Mouse (Mus musculus) neural tube, embryonic 14.5 days (tissue): ENCODE measurements around the gene BC025446. TPM values are rescaled to one million over a fixed set of nuclear protein-coding genes. Genes with fewer than 3 reads are reported as not detected.
"Not testable (repeated sequence)": the region's sequence is repeated elsewhere in the genome, so short reads cannot be mapped to it uniquely, and the experiment has no call there.

Experiments
- ATAC-seq: fragments of 200-750 bp; cut with Nextera tagmentation; 2 replicates; pipeline ENCODE4 v1.8.0; 2017; ENCODE audit warnings: low read depth, mild to moderate bottlenecking, moderate TSS enrichment, moderate library complexity
- H3K27ac ChIP-seq: fragments of 300-500 bp; sonication (generic); 2 replicates; pipeline ENCODE4 v1.5.1; 2014; ENCODE audit warnings: low read depth, mild to moderate bottlenecking, control low read depth, low read length, moderate library complexity, mixed read lengths
- H3K27me3 ChIP-seq: fragments of 300-500 bp; sonication (generic); 2 replicates; pipeline ENCODE4 v1.6.1; 2014; ENCODE audit warnings: low read length; ENCODE audit not compliant: control insufficient read depth, insufficient read depth
- H3K36me3 ChIP-seq: fragments of 300-500 bp; sonication (generic); 2 replicates; pipeline ENCODE4 v1.6.1; 2014; ENCODE audit warnings: low read length, mixed read lengths; ENCODE audit not compliant: control insufficient read depth, insufficient read depth
- H3K4me1 ChIP-seq: fragments of 300-500 bp; sonication (generic); 2 replicates; pipeline ENCODE4 v1.6.1; 2014; ENCODE audit warnings: low read length; ENCODE audit not compliant: control insufficient read depth, insufficient read depth
- H3K4me2 ChIP-seq: fragments of 300-500 bp; sonication (generic); 2 replicates; pipeline ENCODE4 v1.6.1; 2014; ENCODE audit warnings: mild to moderate bottlenecking, low read depth, low read length, control low read depth
- H3K4me3 ChIP-seq: fragments of 300-500 bp; sonication (generic); 2 replicates; pipeline ENCODE4 v1.5.1; 2014; ENCODE audit warnings: low read depth, low read length, control low read depth, mixed read lengths
- H3K9ac ChIP-seq: fragments of 300-500 bp; sonication (generic); replicated peaks from 2 replicates; pipeline ENCODE4 v1.6.1; 2014; ENCODE audit warnings: low read depth, mild to moderate bottlenecking, control low read depth, low read length, mixed read lengths
- H3K9me3 ChIP-seq: fragments of 300-500 bp; sonication (generic); 2 replicates; pipeline ENCODE4 v1.6.1; 2016; ENCODE audit warnings: low read length; ENCODE audit not compliant: control insufficient read depth
- WGBS: fragments of 180-500 bp; shearing (Covaris S2); extraction: QIAGEN DNeasy Blood & Tissue Kit; methylation state at CpG from one replicate; pipeline ENCODE4 v1.1.7; 2014; 5-methylcytosine and 5-hydroxymethylcytosine counted together
- polyA plus RNA-seq: library from polyadenylated mRNA; unstranded; fragments of >200 nt; fragmentation: Nextera tagmentation; extraction: Ambion mirVana; gene quantifications from 2 replicates; pipeline ENCODE4 v1.2.1, GENCODE M21; 2014

Gene BC025446
- not detected in 2 replicates for polyA plus RNA-seq

DNA sequence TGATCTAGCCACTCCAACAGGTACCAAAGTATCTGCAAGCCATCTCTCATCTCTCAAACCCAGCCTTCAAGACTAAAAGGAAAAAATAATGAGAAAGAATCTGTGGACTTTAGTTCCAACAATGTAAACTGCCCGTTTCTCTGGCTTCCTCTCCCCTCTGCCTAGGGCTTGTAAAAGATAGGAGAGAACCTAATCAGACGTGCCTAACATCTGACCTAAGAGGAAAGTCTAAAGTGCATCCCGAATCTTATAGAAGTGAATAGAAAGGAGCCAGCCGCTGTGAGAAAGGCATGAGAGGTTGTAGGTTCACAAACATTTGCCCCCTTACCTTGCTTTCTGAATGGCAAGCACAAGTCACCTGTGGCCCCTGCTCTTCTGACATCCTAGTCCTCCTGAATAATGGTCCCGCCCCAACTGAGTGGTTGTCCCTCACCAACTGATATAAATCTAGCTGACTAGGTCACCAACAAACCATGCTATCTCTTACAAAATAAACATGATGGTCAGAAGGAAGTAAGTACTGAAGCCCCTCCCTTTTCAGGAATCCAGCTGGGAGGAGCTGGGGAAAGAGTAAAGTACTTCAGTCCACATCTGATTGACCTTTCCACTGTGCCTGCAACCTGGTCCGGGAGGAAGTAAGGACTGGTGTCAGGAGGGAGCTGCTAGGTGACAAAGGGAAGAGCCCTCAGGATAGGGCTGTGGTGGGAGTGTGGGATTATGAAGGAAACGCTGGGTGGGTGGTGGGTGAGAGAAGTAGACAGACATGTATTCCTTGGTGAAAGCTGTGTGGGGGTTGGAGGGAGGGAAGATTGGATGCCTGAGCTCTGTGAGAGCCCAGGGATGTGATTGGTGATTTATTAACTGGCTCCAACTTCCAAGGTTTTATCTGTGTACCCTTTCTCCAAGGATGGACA lies at the start of gene BC025446:
Gene BC025446 (plus strand): TSS at position 599 of the 914 bp plus-strand sequence.
- 83% methylated on average over 7 of the region's 7 CpGs for WGBS
- no peaks in the 10 kb centered on the region for H3K9me3 ChIP-seq
- ATAC-seq, result no peak

DNA sequence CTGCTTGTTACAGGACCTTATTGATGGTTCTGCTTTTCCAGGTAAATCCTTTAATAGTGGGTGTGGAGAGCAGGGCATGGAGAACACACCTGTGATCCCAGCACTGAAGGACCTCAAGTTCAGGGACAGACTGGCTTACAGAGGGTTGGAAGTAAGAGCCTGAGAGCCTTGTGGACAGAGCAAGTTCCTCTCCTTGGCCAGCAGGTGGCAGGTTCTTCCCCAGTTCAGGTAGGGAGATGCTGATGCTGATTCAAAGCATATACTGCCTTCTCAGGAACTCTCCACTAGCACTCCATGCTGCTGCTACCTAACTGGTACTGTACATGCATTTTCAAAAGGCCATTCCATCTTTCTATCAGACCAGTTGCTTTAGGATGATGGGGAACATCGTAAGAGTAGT lies 40.7 kb upstream of the BC025446 start:
- Histone ChIP-seq H3K4me3 (no peak overlapping the region), H3K4me1 (no peaks in the 10 kb centered on the region), H3K36me3 (no peaks in the 10 kb centered on the region), H3K27ac (no peak overlapping the region), H3K9me3 (no peaks in the 10 kb centered on the region), H3K9ac (no peak overlapping the region), H3K4me2 (no peak overlapping the region), H3K27me3 (no peaks in the 10 kb centered on the region)
- WGBS, result 67% methylated on average over 1 of the region's 1 CpGs
- ATAC-seq, result no peak

More for the DNA sequence above, at the start of gene BC025446:
- Histone ChIP-seq H3K4me1 (no peaks in the 10 kb centered on the region), H3K4me2 (no peak within 1 kb of the TSS), H3K27me3 (no peaks in the 10 kb centered on the region), H3K9ac (no peak within 1 kb of the TSS), H3K36me3 (no peaks in the 10 kb centered on the region), H3K27ac (no peak within 1 kb of the TSS), H3K4me3 (no peak within 1 kb of the TSS)

DNA sequence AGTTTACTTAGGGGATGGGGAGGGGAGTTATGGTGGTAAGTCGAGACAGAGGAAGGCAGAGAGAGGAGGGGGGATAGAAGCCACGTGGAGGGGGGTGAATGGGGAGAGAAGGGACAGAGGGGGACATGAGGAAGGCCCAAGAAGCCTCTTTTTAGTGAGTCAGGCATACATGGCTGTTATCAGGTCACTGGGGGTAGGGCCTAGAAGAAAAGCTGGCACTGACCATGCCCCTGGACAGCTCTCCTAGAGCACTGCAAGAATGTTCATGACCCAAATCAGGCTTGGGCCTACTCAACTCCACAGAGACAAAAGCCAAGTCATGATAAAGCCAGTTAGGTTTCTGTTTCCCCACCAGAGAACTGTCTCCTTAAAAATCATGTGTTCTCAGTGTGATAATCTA lies 29.9 kb upstream of the BC025446 start:
- Histone ChIP-seq H3K4me1 (no peaks in the 10 kb centered on the region), H3K4me3 (no peak overlapping the region), H3K36me3 (no peaks in the 10 kb centered on the region), H3K4me2 (no peak overlapping the region), H3K27me3 (no peaks in the 10 kb centered on the region), H3K9ac (no peak overlapping the region), H3K27ac (no peak overlapping the region), H3K9me3 (no peaks in the 10 kb centered on the region)
- 34% methylated on average over 2 of the region's 2 CpGs for WGBS
- ATAC-seq, result no peak

DNA sequence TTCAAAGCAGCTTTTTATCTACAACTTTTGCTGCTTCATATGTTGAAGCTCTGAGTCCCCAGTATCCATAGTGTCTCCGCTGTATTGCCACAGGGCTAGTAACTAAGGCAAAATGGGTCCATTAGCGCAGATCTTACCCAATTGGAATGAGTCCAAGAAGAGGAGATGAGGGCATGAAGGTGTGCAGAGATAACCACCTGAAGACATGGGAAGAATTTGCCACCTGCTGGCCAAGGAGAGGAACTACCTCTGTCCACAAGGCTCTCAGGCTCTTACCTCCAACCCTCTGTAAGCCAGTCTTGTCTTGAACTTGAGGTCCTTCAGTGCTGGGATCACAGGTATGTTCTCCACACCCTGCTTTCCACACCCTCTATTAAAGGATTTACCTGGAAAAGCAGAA lies 27.1 kb upstream of the BC025446 start:
- H3K4me1 ChIP-seq, result no peaks in the 10 kb centered on the region
- no peak overlapping the region for H3K9ac ChIP-seq
- H3K36me3 ChIP-seq, result no peaks in the 10 kb centered on the region
- no peak overlapping the region for H3K4me3 ChIP-seq
- 78% methylated on average over 2 of the region's 2 CpGs for WGBS
- no peak overlapping the region for H3K27ac ChIP-seq
- H3K9me3 ChIP-seq, result no peaks in the 10 kb centered on the region
- H3K4me2 ChIP-seq, result no peak overlapping the region
- ATAC-seq, result no peak
- H3K27me3 ChIP-seq, result no peaks in the 10 kb centered on the region

DNA sequence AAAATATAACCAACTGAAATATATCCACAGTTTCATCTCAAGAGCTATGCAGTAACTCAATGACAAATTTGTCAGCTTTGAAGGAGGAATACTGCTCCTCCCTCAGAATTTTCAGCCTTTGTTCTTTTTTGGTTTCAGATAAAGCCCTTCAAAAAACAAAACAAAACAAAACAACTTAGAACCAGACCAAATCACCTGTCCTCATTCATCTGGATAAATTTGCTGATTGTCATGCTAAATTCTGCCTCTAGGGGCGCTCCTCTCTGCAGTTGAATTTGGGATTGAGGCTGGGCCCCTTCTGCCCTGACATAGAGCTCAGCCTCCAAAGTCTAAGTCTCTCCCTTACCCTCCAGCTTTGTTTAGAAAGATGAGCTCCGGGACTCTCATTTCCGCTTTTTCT lies 25.6 kb upstream of the BC025446 start:
- not testable (repeated sequence) for H3K4me2 ChIP-seq, H3K27me3 ChIP-seq, H3K4me3 ChIP-seq, H3K27ac ChIP-seq, ATAC-seq, H3K36me3 ChIP-seq, H3K9ac ChIP-seq, H3K9me3 ChIP-seq, H3K4me1 ChIP-seq
- WGBS, result 0% methylated on average over 1 of the region's 3 CpGs

DNA sequence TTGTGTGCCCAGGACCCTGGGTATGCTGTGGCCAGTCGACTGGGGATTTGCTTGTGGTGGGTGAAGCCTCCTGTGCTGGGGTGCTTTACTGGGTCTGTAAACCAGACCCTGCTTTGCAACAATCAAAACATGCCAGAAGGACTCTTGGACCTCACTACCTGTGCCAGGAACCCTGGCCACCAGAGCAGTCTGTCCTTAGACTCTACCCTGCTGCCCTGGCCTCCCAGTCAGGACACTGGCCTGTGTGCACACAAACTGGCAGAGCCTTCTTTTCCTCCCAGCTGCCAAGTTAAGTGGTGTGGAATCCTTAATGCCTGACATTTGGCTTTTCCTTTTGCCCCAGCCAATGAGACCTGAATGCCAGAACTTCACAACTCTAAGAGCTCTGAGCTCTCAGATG lies 655 bp downstream of the BC025446 start:
- no peak for ATAC-seq
- 83% methylated on average over 1 of the region's 1 CpGs for WGBS

DNA sequence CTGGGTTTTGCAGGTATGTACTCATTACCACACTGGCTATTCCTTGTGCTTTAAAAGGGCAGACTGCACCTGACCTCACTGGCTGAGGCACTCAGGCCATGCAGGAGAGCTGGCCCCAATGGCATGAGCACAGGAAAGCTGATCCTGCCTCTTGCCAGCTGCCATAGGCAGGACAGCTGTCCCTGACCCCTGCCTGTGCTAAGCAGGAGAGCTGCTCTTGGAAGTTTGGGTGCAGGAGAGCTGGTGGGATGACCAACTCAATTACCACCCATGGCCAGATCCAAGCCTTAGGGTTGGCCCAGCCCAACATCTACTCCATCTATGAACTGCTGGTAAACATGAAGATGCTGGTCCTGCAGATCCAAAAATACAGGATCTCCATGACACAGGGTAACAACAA lies 5.8 kb downstream of the BC025446 start:
- no peak overlapping the region for H3K27ac ChIP-seq
- no peak for ATAC-seq
- no peaks in the 10 kb centered on the region for H3K4me1 ChIP-seq
- H3K9ac ChIP-seq, result no peak overlapping the region
- no peaks in the 10 kb centered on the region for H3K36me3 ChIP-seq
- H3K27me3 ChIP-seq, result no peaks in the 10 kb centered on the region
- H3K9me3 ChIP-seq, result no peaks in the 10 kb centered on the region
- no peak overlapping the region for H3K4me3 ChIP-seq
- no peak overlapping the region for H3K4me2 ChIP-seq

More for the DNA sequence above, 655 bp downstream of the BC025446 start:
- Histone ChIP-seq H3K4me3 (no peak overlapping the region), H3K27me3 (no peaks in the 10 kb centered on the region), H3K27ac (no peak overlapping the region), H3K36me3 (no peaks in the 10 kb centered on the region), H3K4me2 (no peak overlapping the region), H3K9ac (no peak overlapping the region), H3K4me1 (no peaks in the 10 kb centered on the region), H3K9me3 (no peaks in the 10 kb centered on the region)

DNA sequence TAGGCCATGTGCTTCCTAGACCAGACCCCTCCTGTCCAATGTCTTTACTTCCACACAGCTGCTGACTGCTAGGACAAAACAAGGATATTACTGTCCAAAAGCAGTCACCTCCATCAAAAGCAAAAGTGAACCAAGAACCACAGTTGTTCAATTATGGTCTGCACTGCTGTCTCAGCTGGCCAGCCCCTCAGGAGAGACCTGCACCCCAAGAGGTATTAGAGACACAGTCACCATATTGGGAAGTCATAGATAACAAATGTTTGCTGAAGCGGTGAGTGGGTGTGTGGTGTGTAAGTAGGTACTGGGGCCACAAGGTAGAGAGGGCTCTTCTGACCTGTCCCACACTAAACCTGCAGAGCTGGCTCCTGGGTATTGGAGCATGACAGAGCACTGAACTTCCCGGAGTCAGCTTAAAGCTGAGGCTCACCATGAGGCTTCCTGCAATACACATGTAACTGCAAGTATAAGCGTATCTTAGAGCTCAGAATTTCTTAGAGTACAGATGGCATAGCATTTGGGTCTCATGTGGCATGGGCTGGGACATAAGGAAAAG lies 21.6 kb downstream of the BC025446 start:
- Histone ChIP-seq H3K27ac (no peak overlapping the region), H3K4me1 (no peaks in the 10 kb centered on the region), H3K36me3 (no peaks in the 10 kb centered on the region), H3K9ac (no peak overlapping the region), H3K9me3 (no peaks in the 10 kb centered on the region), H3K27me3 (no peaks in the 10 kb centered on the region), H3K4me2 (no peak overlapping the region), H3K4me3 (no peak overlapping the region)
- WGBS, result 95% methylated on average over 3 of the region's 3 CpGs
- no peak for ATAC-seq

DNA sequence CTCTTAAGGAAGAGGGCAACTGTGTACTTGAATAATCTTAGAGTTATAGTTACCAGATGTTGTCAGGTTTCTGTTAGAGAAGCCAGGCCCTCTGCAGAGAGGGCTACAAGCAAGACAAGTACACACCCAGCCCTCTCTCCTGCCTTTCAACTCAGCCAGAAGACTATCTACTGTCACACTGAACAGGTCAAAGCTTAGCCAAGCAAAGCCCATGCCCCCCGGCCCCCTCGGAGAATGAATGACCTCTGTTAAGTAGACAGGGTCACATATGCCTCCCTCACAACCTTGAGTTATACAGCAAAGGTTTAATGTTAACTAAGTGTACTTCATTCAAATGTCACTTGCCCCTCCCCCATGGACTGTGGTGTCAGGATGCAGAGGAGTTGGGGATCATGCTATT lies 24.4 kb downstream of the BC025446 start:
- H3K4me1 ChIP-seq, result no peaks in the 10 kb centered on the region
- H3K9me3 ChIP-seq, result no peaks in the 10 kb centered on the region
- H3K9ac ChIP-seq, result no peak overlapping the region
- no peak overlapping the region for H3K27ac ChIP-seq
- no peak for ATAC-seq
- 85% methylated on average over 2 of the region's 2 CpGs for WGBS
- no peaks in the 10 kb centered on the region for H3K27me3 ChIP-seq
- no peak overlapping the region for H3K4me2 ChIP-seq
- H3K36me3 ChIP-seq, result no peaks in the 10 kb centered on the region
- no peak overlapping the region for H3K4me3 ChIP-seq
